Mouse (Mus musculus): ENCODE measurements around the gene Nipal3.

The Nipal3 gene

GRCm38 (mm10) chr4:135501587-135501986 is 6.7 kb upstream of the Nipal3 start:
- no peak for DNase-seq

GRCm38 (mm10) chr4:135499831-135500230 is 5.0 kb upstream of the Nipal3 start:
- no peak for DNase-seq

GRCm38 (mm10) chr4:135498136-135498535 is 3.3 kb upstream of the Nipal3 start:
- DNase-seq, result no peak

DNA sequence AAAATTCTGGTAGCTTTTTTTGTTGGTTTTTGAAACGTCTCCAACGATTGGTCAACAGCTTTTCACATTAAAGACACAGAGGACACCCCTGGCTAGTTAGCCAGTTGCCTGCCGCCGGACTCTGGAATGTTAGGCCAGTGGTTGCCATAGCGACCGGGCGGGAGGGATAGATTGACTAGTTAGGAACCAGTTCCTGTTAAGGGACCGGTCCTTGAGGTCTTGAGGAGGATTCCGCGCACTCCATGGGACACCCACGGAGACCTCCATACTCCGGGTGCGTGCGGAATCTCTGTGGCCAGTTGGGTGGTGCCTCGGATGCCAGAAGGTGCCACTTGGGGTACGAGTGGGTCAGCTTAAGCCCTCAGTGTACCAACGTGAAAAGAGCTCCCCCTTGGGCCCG is 972 bp upstream of the Nipal3 start:
- peak; percentile 92 for DNase-seq

DNA sequence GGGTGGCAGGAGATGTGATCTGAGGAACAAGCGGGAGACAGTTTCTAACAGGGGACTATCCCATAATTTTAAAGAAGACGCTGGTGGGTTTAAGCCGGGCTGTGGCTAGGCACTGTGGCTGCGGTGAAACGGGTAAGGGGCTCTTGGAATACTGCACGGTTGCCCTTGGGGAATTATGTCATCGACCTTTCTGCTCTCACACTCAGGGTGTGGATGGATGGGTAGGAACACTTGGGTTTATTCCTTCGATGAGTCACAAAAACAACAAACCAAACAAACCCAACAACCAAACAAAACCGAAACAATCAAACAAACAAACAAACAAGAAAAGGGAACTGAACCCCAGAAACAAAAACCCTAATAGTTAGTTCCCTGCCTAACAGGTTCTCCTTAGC is 556 bp upstream of the Nipal3 start:
- no peak for DNase-seq

DNA sequence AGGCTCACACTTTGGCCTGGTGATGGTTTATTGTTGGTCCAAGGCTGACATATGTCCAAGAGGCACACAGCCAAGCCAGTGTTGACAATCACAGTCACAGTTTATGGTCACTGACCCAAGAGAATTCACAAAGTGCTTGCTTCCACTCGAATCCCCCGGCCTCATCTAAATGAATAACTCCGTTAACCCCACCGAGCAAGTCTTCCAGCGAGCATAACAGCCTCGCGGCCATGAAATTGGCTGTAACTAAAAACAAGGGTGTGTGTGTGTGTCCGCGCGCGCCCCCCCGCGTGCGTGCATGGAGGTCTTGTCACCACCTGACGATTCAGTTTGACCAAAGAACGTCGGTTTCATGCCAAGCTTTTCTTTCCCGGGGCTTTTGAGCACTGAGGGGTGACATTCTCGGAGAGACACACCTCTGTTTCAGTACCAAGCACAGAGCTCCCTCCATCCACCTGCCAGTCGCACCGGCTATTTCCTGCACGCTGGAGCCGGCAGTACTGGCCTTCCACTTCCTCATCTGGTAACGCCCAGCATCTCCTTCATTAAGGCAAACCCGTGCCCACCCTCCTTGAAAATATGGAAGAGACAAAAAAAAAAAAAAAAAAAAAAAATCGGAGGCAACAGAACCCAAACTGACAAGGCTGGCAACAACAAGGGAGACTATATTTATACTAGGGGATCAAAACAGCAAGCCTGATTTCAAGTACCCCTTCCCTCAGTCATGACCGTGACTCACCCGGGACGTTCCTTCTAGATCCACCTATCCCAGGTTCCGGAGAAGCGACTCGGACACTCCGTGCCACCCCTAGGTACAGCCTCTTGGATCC is 932 bp downstream of the Nipal3 start:
- DNase-seq, result peak; percentile 50

DNA sequence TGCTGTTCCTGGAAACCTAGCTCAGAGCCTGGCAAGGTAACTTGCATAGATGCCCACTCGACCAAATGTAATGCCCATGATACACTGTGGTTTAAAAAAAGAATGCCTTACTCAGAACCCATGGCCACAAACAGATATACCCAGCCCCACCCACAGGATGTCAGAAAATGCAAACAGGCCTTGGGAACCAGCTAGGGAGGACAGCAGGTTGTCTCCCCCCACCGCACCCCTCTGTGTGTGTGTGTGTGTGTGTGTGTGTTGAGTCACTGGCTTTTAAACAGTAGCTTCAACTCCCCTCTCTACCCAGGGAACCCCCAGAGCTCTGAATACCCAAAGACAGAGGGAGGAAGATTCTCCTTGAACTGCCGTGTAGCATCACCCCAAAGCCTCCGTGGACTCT is 1.6 kb downstream of the Nipal3 start:
- DNase-seq, result no peak

GRCm38 (mm10) chr4:135489256-135489655 is 5.6 kb downstream of the Nipal3 start:
- no peak for DNase-seq

DNA sequence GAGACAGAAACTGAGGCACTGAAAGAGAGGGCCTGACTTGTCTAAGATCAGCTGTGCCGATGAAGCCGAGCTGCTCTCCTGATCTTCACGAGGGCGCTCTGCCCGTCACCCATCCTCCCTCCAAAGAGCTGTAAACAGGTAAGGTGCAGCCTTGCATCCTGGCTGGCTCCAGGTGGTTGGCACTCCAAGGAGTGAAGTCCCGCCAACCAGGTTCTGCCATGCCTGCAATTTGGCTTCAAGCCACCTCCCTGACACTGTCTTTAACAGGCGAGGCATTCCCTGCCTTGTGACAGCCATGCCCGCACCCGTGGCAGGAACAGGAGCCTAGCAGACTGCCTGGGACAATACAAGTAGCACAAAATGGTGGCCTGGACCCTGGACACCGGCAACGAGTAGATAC is 8.5 kb downstream of the Nipal3 start:
- peak; percentile 38 for DNase-seq

GRCm38 (mm10) chr4:135485086-135485485 is 9.8 kb downstream of the Nipal3 start:
- no peak for DNase-seq

DNA sequence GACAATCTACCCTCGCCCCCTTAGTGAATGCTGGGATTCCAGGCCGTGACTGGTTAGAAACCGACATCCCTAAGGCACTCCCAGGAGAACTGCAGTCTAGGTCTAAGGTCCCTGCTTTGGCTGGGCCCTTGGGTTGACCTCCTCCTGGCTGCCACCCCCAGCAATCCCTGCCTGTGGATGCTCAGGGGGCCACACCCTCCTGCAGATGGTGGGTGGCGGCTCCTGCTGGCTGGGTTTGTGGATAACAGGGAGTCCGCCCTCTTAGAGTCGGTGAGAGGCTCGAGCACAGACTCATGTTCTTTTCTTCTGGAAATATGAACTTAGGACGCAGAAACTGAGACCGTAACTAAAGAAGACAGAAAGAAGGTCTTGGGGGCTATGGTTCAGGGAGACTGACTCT is 14.5 kb downstream of the Nipal3 start:
- no peak for DNase-seq

GRCm38 (mm10) chr4:135477851-135478250 is 17.0 kb downstream of the Nipal3 start:
- no peak for DNase-seq

DNA sequence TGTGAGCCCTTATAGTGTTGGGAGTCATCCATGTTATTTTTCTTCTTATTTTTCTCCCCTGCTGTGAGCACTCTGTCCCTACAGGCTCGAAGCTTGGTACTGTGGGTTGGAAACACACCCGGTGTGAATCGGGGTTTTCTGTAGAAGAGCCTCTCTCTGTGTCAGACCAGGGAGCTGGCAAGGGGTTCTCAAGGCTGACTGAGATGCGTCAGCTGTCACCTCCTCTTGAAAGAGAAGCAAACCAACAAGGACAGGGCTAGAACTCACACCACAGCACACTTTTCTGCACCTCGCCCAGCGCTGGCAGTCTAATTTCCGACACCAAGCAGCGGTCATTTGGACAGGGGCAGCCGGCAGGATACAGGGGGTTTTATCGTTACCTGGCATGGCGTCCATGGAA is 31.4 kb downstream of the Nipal3 start:
- no peak for DNase-seq

GRCm38 (mm10) chr4:135453572-135453971 is 41.3 kb downstream of the Nipal3 start:
- no peak for DNase-seq

GRCm38 (mm10) chr4:135453164-135453563 is 41.7 kb downstream of the Nipal3 start:
- DNase-seq, result peak; percentile 48

DNA sequence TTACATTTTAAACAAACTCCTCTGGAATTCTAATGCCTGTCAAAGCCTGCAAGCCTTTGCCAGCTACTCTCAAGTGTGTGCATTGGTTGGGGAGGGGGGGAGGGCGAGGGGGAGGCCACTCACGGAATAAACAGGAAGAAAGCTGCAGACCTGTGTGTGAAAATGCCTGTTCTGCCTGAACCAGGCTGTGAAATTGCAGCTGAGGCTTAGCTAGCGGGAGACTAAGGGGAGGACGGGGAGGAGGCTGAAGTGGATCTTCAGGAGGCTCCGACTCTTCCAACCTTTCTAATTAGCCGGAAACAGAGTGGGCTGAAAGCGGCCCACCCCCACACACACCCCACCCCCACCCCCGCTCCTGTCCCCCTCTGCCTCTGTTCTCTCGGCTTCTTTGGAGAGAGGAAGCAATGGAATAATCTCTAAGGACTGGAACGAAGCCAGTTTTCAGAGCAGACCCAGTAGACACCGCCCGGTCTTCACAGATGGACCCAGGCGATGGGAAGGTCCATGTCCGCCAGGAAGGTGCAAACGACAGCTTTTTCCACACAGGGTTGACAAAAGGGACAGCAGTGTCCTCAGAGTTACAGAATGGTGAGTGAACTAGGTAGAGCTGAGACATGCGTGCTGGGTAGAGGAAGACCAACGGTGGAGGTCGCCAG is 43.4 kb downstream of the Nipal3 start:
- no peak for DNase-seq

- DNase-seq, result no peak
These were observed 52.4 kb downstream of the Nipal3 start for GRCm38 (mm10) chr4:135442473-135442872.

DNA sequence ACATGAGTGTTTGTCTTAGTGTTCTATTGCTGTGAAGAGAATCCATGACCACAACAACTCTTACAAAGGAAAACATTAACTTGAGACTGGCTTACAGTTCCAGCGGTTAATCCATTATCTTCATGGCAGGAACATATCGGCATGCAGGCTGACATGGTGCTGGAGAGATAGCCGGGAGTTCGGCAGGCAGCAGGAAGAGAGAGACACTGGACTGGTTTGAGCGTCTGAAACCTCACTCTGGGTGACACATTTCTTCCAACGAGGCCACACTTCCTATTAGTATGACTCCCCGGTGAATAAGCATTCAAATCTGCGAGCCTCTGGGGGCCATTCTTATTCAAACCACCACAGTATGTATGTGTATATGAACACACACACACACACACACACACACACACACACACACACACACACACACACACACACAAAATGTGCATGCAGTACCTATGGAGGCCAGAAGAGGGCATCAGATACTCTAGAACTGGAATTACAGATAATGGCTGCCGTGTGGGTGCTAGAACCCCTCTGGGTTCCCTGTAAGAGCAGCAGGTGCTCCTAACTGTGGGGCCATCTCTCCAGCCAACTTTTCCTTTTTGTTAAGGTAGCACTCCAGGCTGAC is 54.8 kb downstream of the Nipal3 start:
- DNase-seq, result peak; percentile 52

- DNase-seq, result peak; percentile 59
These were observed 55.6 kb downstream of the Nipal3 start for GRCm38 (mm10) chr4:135439188-135439647.

DNA sequence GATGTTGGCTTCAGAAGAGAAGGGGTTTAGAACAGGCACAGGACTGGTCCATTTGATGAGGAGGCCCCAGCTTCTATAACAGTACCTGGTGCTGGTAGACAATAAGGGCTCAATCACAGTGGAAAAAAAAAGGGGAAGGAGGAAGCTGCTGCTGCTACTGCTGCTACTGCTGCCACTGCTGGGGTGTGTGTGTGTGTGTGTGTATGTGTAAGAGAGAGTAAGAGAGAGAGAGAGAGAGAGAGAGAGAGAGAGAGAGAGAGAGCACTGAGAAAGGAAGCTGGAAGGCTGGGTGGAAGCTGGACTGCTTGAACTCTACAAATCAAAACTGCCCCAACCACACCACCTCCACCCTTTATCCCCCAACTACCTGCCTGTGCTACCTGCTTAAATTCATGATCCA is 56.9 kb downstream of the Nipal3 start:
- DNase-seq, result no peak

DNA sequence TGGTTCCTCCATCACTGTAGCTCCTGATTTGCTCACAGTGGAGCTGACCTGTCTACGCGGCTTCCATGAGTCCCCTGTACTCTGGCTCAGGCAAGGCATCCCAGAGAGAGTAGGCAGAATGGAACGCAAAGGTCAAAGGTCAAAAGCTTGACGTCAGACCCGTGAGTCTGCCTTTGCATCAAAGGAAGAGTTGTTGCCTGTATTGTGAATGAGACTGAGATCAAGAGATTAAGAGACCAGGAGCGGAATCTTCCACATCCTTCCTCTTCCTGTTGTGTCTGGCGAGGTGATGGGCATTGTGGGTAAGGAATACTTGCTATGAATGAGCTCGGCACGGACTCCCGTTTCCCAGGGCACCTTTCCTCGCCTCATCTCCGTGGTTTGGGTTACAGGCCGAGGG is 58.5 kb downstream of the Nipal3 start:
- peak; percentile 62 for DNase-seq

DNA sequence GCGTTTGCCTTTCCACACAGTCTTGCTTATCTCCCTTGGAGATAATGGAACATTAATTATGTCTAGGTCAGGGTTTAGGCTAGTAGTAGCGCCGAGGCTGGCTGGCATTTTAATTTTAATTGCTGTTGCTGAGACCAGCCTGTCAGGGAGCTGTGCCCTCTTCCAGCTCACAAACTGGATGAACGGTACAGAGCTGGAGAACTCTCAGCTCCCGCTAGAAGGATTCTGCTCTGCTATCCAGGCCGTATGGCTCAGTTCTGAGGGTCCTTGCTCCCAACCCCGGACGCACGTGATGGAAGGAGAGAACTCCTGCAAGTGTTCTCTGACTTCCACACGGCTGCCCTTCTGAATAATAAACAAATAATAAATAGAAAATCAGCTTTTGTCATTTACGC is 60.4 kb downstream of the Nipal3 start:
- DNase-seq, result no peak

- DNase-seq, result peak; percentile 73
These were observed 61.1 kb downstream of the Nipal3 start, which contains the start of gene Rcan3 for GRCm38 (mm10) chr4:135433443-135434394. TSS of gene Rcan3 (minus strand) at chr4:135433853.
